ENCODE assay signal across 9 mouse cellular contexts in genomic region chr3:94502243-94502642, GRCm38 (mm10). TPM values are rescaled to one million over a fixed set of nuclear protein-coding genes. Genes with fewer than 3 reads are reported as not detected.
DNase-seq lines count a peak whose midpoint lies in the region; ATAC-seq and TF ChIP-seq lines count a peak whose summit lies in the region.
"Had no signal": no experiment of that assay in that cellular context is flagged by ENCODE, and none has a peak within 500 bp of the region (broad histone marks: within the 10 kb centered on the region; RNA-seq: fewer than 3 reads in every experiment).

No protein-coding gene starts in this region.

- no peak overlapping the region for H3K9ac ChIP-seq in heart, embryonic 12.5 days
- no peak overlapping the region for H3K9ac ChIP-seq in CH12.LX (ENCODE audit: insufficient read depth, low read depth)
- H3K9ac ChIP-seq in midbrain, embryonic 13.5 days (replicated peaks), result no peak overlapping the region

- peak; percentile 22 to 44 for DNase-seq in heart, postnatal 10 days
- peak; percentile 21 for DNase-seq in CH12.LX (ENCODE audit: extremely low read depth)
- peak; percentile 16 for DNase-seq in c-Kit-positive CD71-positive TER-119-positive erythroid progenitor cells, embryonic 14.5 days (ENCODE audit: low spot score)
- DNase-seq in heart, postnatal 4 days, result peak; percentile 26
- no peak for DNase-seq in ovary, postnatal 10 days (ENCODE audit: low spot score)
- no peak for DNase-seq in adrenal gland, postnatal 4 days (ENCODE audit: low spot score in 2 of 2)

- WGBS in heart, embryonic 12.5 days, result 79% methylated on average over 3 of the region's 3 CpGs
- 72% methylated on average over 3 of the region's 3 CpGs for WGBS in midbrain, embryonic 13.5 days

- dilution Hi-C loops in CH12.LX (cut with MboI; ENCODE audit: extremely low pct_ligation_motif_present, extremely low pct_unique_long_range_greater_than_20kb, low sequenced_read_pairs), result no loop called here

- peak; percentile 75 to 80 for TF ChIP-seq CTCF in CH12.LX (conservative IDR thresholded peaks at IDR 0.05 in 1 of 2, IDR thresholded peaks at IDR 0.05 in 1 of 2; ENCODE audit: low read depth in 2 of 2, low read length in 2 of 2)

- H3K79me2 ChIP-seq in CH12.LX (replicated peaks; ENCODE audit: control insufficient read depth, extremely low read depth, insufficient read depth, poor library complexity, severe bottlenecking), result no peaks in the 10 kb centered on the region

- no peak for ATAC-seq in heart, embryonic 12.5 days (ENCODE audit: insufficient number of reproducible peaks, low FRiP score)
- 0 out of 2 replicates have a peak, but pooled peaks have one; percentile 40 for ATAC-seq in midbrain, embryonic 13.5 days

- TF ChIP-seq POLR2A in CH12.LX (IDR thresholded peaks at IDR 0.05; ENCODE audit: low read depth, low read length), result no peak

- in situ Hi-C loops in CH12.LX (cut with MboI; ENCODE audit: low pct_ligation_motif_present, low pct_unique_long_range_greater_than_20kb, low sequenced_read_pairs), result no loop called here

- intact Hi-C loops in heart, postnatal 10 days (cut with DNase I), result loop anchor here (1.0 to 2.0 kb wide), 2 partner anchors 46 to 135 kb away; no protein-coding TSS in a partner anchor

- no peak overlapping the region for H3K27ac ChIP-seq in heart, embryonic 12.5 days (ENCODE audit: poor library complexity, severe bottlenecking)
- H3K27ac ChIP-seq in CH12.LX (ENCODE audit: insufficient read depth, low read depth), result no peak overlapping the region
- H3K27ac ChIP-seq in midbrain, embryonic 13.5 days, result no peak overlapping the region

- peaks cover 41% of the 10 kb centered on the region for H3K36me3 ChIP-seq in heart, embryonic 12.5 days
- H3K36me3 ChIP-seq in CH12.LX (replicated peaks in 1 of 2; ENCODE audit: control insufficient read depth in 1 of 2, insufficient read depth in 1 of 2, low read length in 1 of 2), result peaks cover 20 to 85% of the 10 kb centered on the region in 2 experiments
- peaks cover 31% of the 10 kb centered on the region for H3K36me3 ChIP-seq in midbrain, embryonic 13.5 days

- H3K4me2 ChIP-seq in heart, embryonic 12.5 days, result no peak overlapping the region
- H3K4me2 ChIP-seq in CH12.LX (ENCODE audit: insufficient read depth, low read depth, poor library complexity, severe bottlenecking), result no peak overlapping the region
- no peak overlapping the region for H3K4me2 ChIP-seq in midbrain, embryonic 13.5 days (replicated peaks)

- no peaks in the 10 kb centered on the region for H3K4me1 ChIP-seq in heart, embryonic 12.5 days (replicated peaks)
- no peaks in the 10 kb centered on the region for H3K4me1 ChIP-seq in CH12.LX (ENCODE audit: control insufficient read depth in 1 of 2, insufficient read depth in 2 of 2)
- H3K4me1 ChIP-seq in midbrain, embryonic 13.5 days (replicated peaks), result no peaks in the 10 kb centered on the region

- TF ChIP-seq EP300 in CH12.LX (IDR thresholded peaks at IDR 0.05; ENCODE audit: low read length), result no peak

- H3K9me3 ChIP-seq in heart, embryonic 12.5 days (replicated peaks), result no peaks in the 10 kb centered on the region
- H3K9me3 ChIP-seq in CH12.LX (replicated peaks; ENCODE audit: low read length), result no peaks in the 10 kb centered on the region
- H3K9me3 ChIP-seq in midbrain, embryonic 13.5 days, result no peaks in the 10 kb centered on the region

- no peaks in the 10 kb centered on the region for H3K27me3 ChIP-seq in heart, embryonic 12.5 days (replicated peaks)
- no peaks in the 10 kb centered on the region for H3K27me3 ChIP-seq in CH12.LX (replicated peaks)
- no peaks in the 10 kb centered on the region for H3K27me3 ChIP-seq in midbrain, embryonic 13.5 days

- no peak overlapping the region for H3K4me3 ChIP-seq in heart, embryonic 12.5 days
- H3K4me3 ChIP-seq in CH12.LX (replicated peaks in 1 of 3; ENCODE audit: low read depth in 2 of 3, low read length in 2 of 3, poor library complexity in 1 of 3), result no peak overlapping the region
- no peak overlapping the region for H3K4me3 ChIP-seq in midbrain, embryonic 13.5 days (replicated peaks)

- peak; percentile 50 for TF ChIP-seq RAD21 in CH12.LX (IDR thresholded peaks at IDR 0.05; ENCODE audit: low read depth, low read length)

TF ChIP-seq in CH12.LX, 34 proteins besides CTCF, POLR2A, EP300 and RAD21:
- TF ChIP-seq HCFC1 (IDR thresholded peaks at IDR 0.05; ENCODE audit: low read depth, low read length), result no peak
- TF ChIP-seq USF2 (conservative IDR thresholded peaks at IDR 0.05; ENCODE audit: low read depth, low read length), result no peak
- peak; percentile 68 for TF ChIP-seq SMC3 (IDR thresholded peaks at IDR 0.05; ENCODE audit: low read depth, low read length)
- TF ChIP-seq BHLHE40 (IDR thresholded peaks at IDR 0.05; ENCODE audit: low read depth, low read length), result no peak
- TF ChIP-seq ZKSCAN1 (IDR thresholded peaks at IDR 0.05; ENCODE audit: borderline replicate concordance, low read depth, low read length), result no peak
TF ChIP-seq in CH12.LX: peak in this region for 1.

RNA-seq across cellular contexts. Expression of gene Riiad1, which starts 22.1 kb away (rescaled TPM):
- total RNA-seq in heart, postnatal 10 days (2021), result under 1 TPM; 0.89 to 0.99 TPM
- 5.3 and 5.7 TPM in 2 replicates for polyA plus RNA-seq in heart, embryonic 12.5 days (2016; fragmentation: Nextera tagmentation; extraction: Ambion mirVana)
- total RNA-seq in CH12.LX (2012; rRNA removed) (not detected in 2 replicates), CH12.LX (2014; rRNA removed) (not detected in 2 replicates)
- polyA plus RNA-seq in CH12.LX (2012; ENCODE audit: insufficient read length, low read depth), result not detected in 2 replicates
- 1 to 10 TPM; 1.3 to 2.5 TPM for total RNA-seq in heart, postnatal 4 days (2021)
- 24.3 and 26.1 TPM in 2 replicates for polyA plus RNA-seq in midbrain, embryonic 13.5 days (2015; fragmentation: Nextera tagmentation; extraction: Ambion mirVana)
- total RNA-seq in adrenal gland, postnatal 4 days (2021), result 1 to 10 TPM; 7.1 to 7.4 TPM

RNA-seq across cellular contexts. Expression of gene Celf3, which starts 24.1 kb away (rescaled TPM):
- not detected for total RNA-seq in heart, postnatal 10 days (2021)
- 1.1 and 1.7 TPM in 2 replicates for polyA plus RNA-seq in heart, embryonic 12.5 days (2016; fragmentation: Nextera tagmentation; extraction: Ambion mirVana)
- total RNA-seq in CH12.LX (2012; rRNA removed) (0.13 and 0.21 TPM in 2 replicates), CH12.LX (2014; rRNA removed) (not detected in 2 replicates)
- polyA plus RNA-seq in CH12.LX (2012; ENCODE audit: insufficient read length, low read depth), result 0.56 and 0.70 TPM in 2 replicates
- under 1 TPM; 0.19 to 0.25 TPM for total RNA-seq in heart, postnatal 4 days (2021)
- 396 and 399 TPM in 2 replicates for polyA plus RNA-seq in midbrain, embryonic 13.5 days (2015; fragmentation: Nextera tagmentation; extraction: Ambion mirVana)
- total RNA-seq in adrenal gland, postnatal 4 days (2021), result 10 to 100 TPM; 50.3 to 56.4 TPM

RNA-seq across cellular contexts. Expression of gene Oaz3, which starts 58.5 kb away (rescaled TPM):
- not detected for total RNA-seq in heart, postnatal 10 days (2021)
- 0.57 TPM in 1 of 2 replicates, not detected in the other for polyA plus RNA-seq in heart, embryonic 12.5 days (2016; fragmentation: Nextera tagmentation; extraction: Ambion mirVana)
- total RNA-seq in CH12.LX (2012; rRNA removed) (0.51 and 0.80 TPM in 2 replicates), CH12.LX (2014; rRNA removed) (not detected in 2 replicates)
- 0.29 and 0.71 TPM in 2 replicates for polyA plus RNA-seq in CH12.LX (2012; ENCODE audit: insufficient read length, low read depth)
- not detected for total RNA-seq in heart, postnatal 4 days (2021)
- polyA plus RNA-seq in midbrain, embryonic 13.5 days (2015; fragmentation: Nextera tagmentation; extraction: Ambion mirVana), result 0.89 and 1.2 TPM in 2 replicates
- not detected for total RNA-seq in adrenal gland, postnatal 4 days (2021)
- total RNA-seq: layer of hippocampus, adult 18-20 months had no signal

RNA-seq across cellular contexts. Expression of gene Mrpl9, which starts 59.1 kb away (rescaled TPM):
- 10 to 100 TPM; 66.1 to 66.4 TPM for total RNA-seq in heart, postnatal 10 days (2021)
- polyA plus RNA-seq in heart, embryonic 12.5 days (2016; fragmentation: Nextera tagmentation; extraction: Ambion mirVana), result 57.4 and 62.0 TPM in 2 replicates
- total RNA-seq in CH12.LX (2012; rRNA removed) (114 and 128 TPM in 2 replicates), CH12.LX (2014; rRNA removed) (110 and 111 TPM in 2 replicates)
- 104 and 119 TPM in 2 replicates for polyA plus RNA-seq in CH12.LX (2012; ENCODE audit: insufficient read length, low read depth)
- 10 to 100 TPM; 60.8 to 62.6 TPM for total RNA-seq in heart, postnatal 4 days (2021)
- polyA plus RNA-seq in midbrain, embryonic 13.5 days (2015; fragmentation: Nextera tagmentation; extraction: Ambion mirVana), result 61.3 and 63.2 TPM in 2 replicates
- 10 to 100 TPM; 75.0 to 75.3 TPM for total RNA-seq in adrenal gland, postnatal 4 days (2021)

Comparison
In these comparisons a context has a peak if more than half of its experiments do, and no peak if none do; other contexts are left out.
1. DNase-seq: peak in heart, postnatal 10 days (2 of 2), CH12.LX (single experiment), c-Kit-positive CD71-positive TER-119-positive erythroid progenitor cells, embryonic 14.5 days (single experiment) and heart, postnatal 4 days (single experiment); none in ovary, postnatal 10 days (single experiment) and adrenal gland, postnatal 4 days (0 of 2).
2. RNA of gene Celf3, which starts 24.1 kb away (total RNA-seq): 50.3 to 56.4 TPM in adrenal gland, postnatal 4 days; 0.19 to 0.25 TPM in heart, postnatal 4 days, 0.13 to 0.21 TPM in CH12.LX and not detected in heart, postnatal 10 days; every median in the first group is over 10 times any median in the second.